Mouse (Mus musculus) spleen, adult 2 months (tissue): ENCODE data around the gene Reps2. TPM values are rescaled to one million over a fixed set of nuclear protein-coding genes. Genes with fewer than 3 reads are reported as not detected.

Experiments used
- DNase-seq, 2 experiments: peaks; one replicate each; pipeline versions ENCODE4 v3.0.0 to v3.0.0-alpha.2; 2012 to 2021; ENCODE audit warnings: low spot score in 2 of 2, low read depth in 1 of 2
- H3K27ac ChIP-seq: fragments of 200-500 bp; 2 replicates; pipeline ENCODE4 v1.5.1; 2012; ENCODE audit warnings: low read length, inconsistent platforms; ENCODE audit not compliant: insufficient read depth
- H3K27me3 ChIP-seq: fragments of 200-500 bp; 2 replicates; pipeline ENCODE4 v1.6.1; 2012; ENCODE audit warnings: mild to moderate bottlenecking, moderate library complexity, low read length, inconsistent platforms; ENCODE audit not compliant: control insufficient read depth, insufficient read depth
- H3K36me3 ChIP-seq: fragments of 200-500 bp; 2 replicates; pipeline ENCODE4 v1.6.1; 2012; ENCODE audit warnings: mild to moderate bottlenecking, low read length, inconsistent platforms; ENCODE audit not compliant: control insufficient read depth, insufficient read depth
- H3K4me1 ChIP-seq: fragments of 200-500 bp; 2 replicates; pipeline ENCODE4 v1.6.1; 2011; ENCODE audit warnings: inconsistent platforms; ENCODE audit not compliant: control insufficient read depth, insufficient read depth, insufficient read length
- H3K4me3 ChIP-seq: fragments of 200-500 bp; 2 replicates; pipeline ENCODE4 v1.5.1; 2011; ENCODE audit warnings: mild to moderate bottlenecking, inconsistent platforms; ENCODE audit not compliant: insufficient read depth, insufficient read length; ENCODE audit errors: extremely low read depth
- CTCF ChIP-seq: fragments of 200-500 bp; IDR thresholded peaks from 2 replicates; pipeline ENCODE4 v1.5.1; 2011; ENCODE audit warnings: mild to moderate bottlenecking, inconsistent platforms; ENCODE audit not compliant: insufficient read depth, insufficient read length, insufficient replicate concordance; ENCODE audit errors: extremely low read depth
- POLR2A ChIP-seq: fragments of 200-500 bp; IDR thresholded peaks from 2 replicates; pipeline ENCODE4 v1.6.1; 2011; ENCODE audit warnings: low read depth, low read length, inconsistent platforms
- WGBS: fragments of 180-500 bp; shearing (Covaris S2); methylation state at CpG from one replicate; pipeline ENCODE4 v1.1.7; 2018; 5-methylcytosine and 5-hydroxymethylcytosine counted together
- polyA plus RNA-seq: library from polyadenylated mRNA; depleted of rRNA; stranded (reverse); fragments of >200 nt; gene quantifications from 2 replicates; pipeline ENCODE4 v1.2.3, GENCODE M21; 2012

Reps2 gene
- polyA plus RNA-seq, 1 experiment, result 0.23 TPM

DNA sequence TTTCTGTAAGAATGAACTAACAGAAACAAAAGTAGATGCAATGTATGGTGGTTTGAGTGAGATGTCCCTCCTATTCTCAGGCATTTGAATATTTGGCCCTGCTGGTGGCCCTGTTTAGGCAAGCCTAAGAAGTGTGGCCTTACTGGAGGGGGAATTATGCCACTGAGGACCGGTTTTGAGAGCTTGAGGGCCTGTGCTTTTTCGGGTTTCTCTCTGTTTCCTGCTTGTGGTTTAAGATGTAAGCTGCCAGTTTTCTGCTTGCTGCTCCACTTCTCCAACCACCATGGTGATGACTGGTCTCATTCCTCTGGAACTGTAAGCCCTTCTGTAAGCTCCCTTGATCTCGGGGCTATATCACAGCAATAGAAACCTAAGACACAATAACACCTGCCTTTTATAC, 142.5 kb downstream of the Reps2 start:
- 33% methylated on average over 3 of the region's 3 CpGs for WGBS

DNA sequence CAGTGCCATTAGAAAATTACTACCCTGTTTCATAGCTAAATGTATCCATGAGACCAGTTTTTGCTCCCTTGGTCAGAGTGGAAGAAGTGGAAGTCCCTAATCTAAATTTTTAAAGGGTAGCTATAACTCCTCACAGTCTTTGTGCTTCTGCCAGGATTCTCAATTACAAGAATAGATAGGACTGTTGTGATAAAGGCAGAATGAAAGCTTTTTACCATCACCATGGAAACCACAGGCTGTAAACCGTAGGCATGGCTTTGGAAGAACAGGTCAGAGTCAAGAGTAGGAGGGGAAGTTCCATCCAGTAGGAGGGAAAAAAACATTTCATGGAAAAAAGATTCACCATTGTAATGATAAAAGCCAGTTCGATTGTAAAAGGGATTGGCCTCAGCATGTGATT, 147.0 kb downstream of the Reps2 start:
- TF ChIP-seq CTCF, result no peak
- no peak for TF ChIP-seq POLR2A
- Histone ChIP-seq H3K4me1 (no peaks in the 10 kb centered on the region), H3K4me3 (no peak overlapping the region), H3K36me3 (no peaks in the 10 kb centered on the region), H3K27ac (no peak overlapping the region), H3K27me3 (no peaks in the 10 kb centered on the region)
- no peak for DNase-seq
- whole genome bisulfite sequencing, result 73% methylated on average over 2 of the region's 2 CpGs

More for the DNA sequence above, 142.5 kb downstream of the Reps2 start:
- Histone ChIP-seq H3K27ac (no peak overlapping the region), H3K4me1 (no peaks in the 10 kb centered on the region), H3K4me3 (no peak overlapping the region), H3K27me3 (no peaks in the 10 kb centered on the region), H3K36me3 (no peaks in the 10 kb centered on the region)
- no peak for DNase-seq
- TF ChIP-seq POLR2A, result no peak

DNA sequence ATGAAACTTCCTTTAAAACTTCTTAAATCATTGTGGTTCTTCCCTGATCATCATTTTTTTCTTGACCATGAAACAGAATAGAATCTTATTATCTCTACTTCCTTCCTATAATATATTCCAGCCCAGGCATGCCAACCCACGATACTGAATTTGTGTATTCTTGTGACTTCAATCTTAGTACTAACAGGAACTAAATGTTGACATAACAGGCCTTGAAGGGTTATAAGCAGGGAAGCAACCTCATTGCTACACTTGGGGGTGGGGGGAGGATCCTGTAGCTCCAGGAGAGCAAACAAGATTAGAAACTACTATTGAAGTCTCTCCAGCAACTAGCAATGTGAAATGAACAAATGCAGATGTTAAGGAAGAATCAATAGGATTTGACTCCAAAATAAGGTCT, 154.8 kb downstream of the Reps2 start:
- WGBS, result 45% methylated on average over 1 of the region's 1 CpGs

DNA sequence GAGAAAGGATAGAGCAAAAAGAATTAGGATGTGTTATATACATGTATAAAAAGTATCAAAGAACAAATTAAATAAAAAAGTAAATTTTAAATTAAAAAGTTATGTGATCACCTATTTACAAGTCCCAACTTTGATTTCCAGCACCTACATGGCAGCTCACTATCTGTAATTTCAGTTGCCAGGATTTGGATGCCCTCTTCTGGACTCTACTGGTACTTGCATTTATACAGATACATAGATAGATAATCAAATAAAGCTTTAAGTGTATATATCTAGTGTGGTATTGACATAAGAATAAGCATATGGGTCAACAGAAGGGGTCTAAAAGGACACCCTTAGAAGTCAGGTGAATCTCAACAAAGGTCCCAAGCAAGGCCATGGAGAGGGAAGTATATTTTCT, 155.7 kb downstream of the Reps2 start:
- H3K36me3 ChIP-seq, result no peaks in the 10 kb centered on the region
- no peak for TF ChIP-seq CTCF
- no peak for TF ChIP-seq POLR2A
- DNase-seq, result no peak
- H3K27me3 ChIP-seq, result no peaks in the 10 kb centered on the region
- no peak overlapping the region for H3K4me3 ChIP-seq
- no peaks in the 10 kb centered on the region for H3K4me1 ChIP-seq
- no peak overlapping the region for H3K27ac ChIP-seq

More for the DNA sequence above, 154.8 kb downstream of the Reps2 start:
- no peak overlapping the region for H3K27ac ChIP-seq
- DNase-seq, result no peak
- H3K27me3 ChIP-seq, result no peaks in the 10 kb centered on the region
- TF ChIP-seq CTCF (no peak), POLR2A (no peak)
- H3K4me3 ChIP-seq, result no peak overlapping the region
- H3K36me3 ChIP-seq, result no peaks in the 10 kb centered on the region
- H3K4me1 ChIP-seq, result no peaks in the 10 kb centered on the region

DNA sequence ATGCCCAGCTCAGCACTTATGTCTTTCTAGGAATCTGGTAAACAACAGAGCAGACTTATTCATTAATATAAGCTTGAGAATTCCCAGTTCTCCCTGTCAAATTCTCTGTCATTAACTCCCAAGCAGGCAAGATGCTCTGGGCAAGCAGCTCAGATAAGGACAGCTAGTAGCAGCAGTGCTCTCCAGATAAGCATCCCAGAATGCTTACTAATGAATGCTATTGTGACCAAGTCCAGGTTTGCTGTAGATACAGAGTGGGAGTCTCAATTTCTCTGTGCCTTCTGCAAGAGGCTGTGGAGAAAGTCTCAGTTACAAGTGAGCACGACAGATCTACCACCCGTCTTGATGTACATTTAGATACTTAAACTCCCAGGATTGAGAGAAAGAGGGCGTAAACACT, 173.2 kb downstream of the Reps2 start:
- Histone ChIP-seq H3K27me3 (no peaks in the 10 kb centered on the region), H3K36me3 (no peaks in the 10 kb centered on the region), H3K4me3 (no peak overlapping the region), H3K27ac (no peak overlapping the region), H3K4me1 (no peaks in the 10 kb centered on the region)
- WGBS, result 81% methylated on average over 3 of the region's 3 CpGs
- no peak for DNase-seq
- TF ChIP-seq CTCF, result no peak
- TF ChIP-seq POLR2A, result no peak

DNA sequence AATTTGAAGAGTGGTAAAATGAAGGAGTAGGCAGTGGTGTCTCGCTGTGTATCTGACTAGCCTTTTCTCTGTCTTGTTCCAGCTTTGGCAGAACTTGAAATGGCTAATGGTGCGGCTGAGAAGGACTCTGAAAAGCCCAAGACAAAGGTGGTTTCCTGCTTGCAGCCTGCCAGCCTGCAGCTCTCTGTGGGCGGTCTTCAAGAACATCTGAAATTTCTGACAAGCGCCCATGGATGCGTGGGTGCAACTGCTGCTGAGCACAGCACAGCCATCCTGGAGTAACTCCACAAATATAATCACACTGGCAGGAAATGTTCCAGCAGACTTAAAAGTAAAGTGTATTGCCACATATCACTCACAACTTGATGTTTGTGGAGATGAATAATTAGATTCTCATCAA, 181.3 kb downstream of the Reps2 start:
- DNase-seq, result no peak
- WGBS, result 72% methylated on average over 5 of the region's 5 CpGs
- no peak overlapping the region for H3K27ac ChIP-seq
- TF ChIP-seq POLR2A (no peak), CTCF (no peak)
- H3K27me3 ChIP-seq, result no peaks in the 10 kb centered on the region
- H3K36me3 ChIP-seq, result no peaks in the 10 kb centered on the region
- H3K4me1 ChIP-seq, result no peaks in the 10 kb centered on the region
- H3K4me3 ChIP-seq, result no peak overlapping the region

DNA sequence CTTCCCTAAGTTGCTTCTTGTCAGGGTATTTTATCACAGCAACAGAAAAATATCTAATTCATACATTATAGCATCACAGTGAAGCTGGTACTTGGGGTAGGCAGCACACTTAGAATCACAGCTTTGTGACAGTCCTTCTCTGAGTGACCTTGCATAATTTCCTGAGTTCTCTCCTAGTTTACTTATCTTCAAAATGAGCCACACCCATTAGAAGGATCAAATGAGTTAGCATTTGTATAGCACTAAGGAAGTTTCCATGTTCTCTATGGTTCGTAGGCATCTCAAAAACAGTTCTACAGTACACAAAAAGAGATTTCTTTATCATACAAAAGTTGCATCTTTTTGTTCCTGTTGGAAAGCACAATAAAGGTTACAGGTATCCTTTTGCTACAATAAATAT, 187.0 kb downstream of the Reps2 start:
- Histone ChIP-seq H3K27ac (no peak overlapping the region), H3K27me3 (no peaks in the 10 kb centered on the region), H3K4me3 (no peak overlapping the region), H3K36me3 (no peaks in the 10 kb centered on the region), H3K4me1 (no peaks in the 10 kb centered on the region)
- TF ChIP-seq POLR2A (no peak), CTCF (no peak)
- 75% methylated on average over 1 of the region's 1 CpGs for WGBS
- no peak for DNase-seq
